Mouse (Mus musculus) layer of hippocampus, postnatal 14 days (tissue): Measurements from ENCODE around the gene Cdca4. TPM values are rescaled to one million over a fixed set of nuclear protein-coding genes. Genes with fewer than 3 reads are reported as not detected.

Experiments used
- total RNA-seq, 2 experiments: library from RNA; stranded (reverse); gene quantifications; 2 replicates each; pipeline ENCODE4 v1.2.3; 2021

Cdca4 gene
- total RNA-seq, 2 experiments from 2014 or later = 8.1 to 9.2 TPM

Other genes starting within 250 kb of the Cdca4 start
- gene Inf2, start 240.6 kb downstream of the Cdca4 start, total RNA-seq = 100 to 1,000 TPM; 116 to 122 TPM
- gene Adssl1, start 209.4 kb downstream of the Cdca4 start, total RNA-seq = 1 to 10 TPM; 5.3 to 5.6 TPM
- gene Siva1, start 184.7 kb downstream of the Cdca4 start, total RNA-seq = 10 to 100 TPM; 21.6 to 23.4 TPM
- 100 to 1,000 TPM; 153 to 158 TPM for gene Akt1, start 154.5 kb downstream of the Cdca4 start, total RNA-seq
- under 1 TPM; 0.43 to 0.55 TPM for gene Zbtb42, start 150.6 kb downstream of the Cdca4 start, total RNA-seq
- 100 to 1,000 TPM; 178 to 193 TPM for gene Cep170b, start 109.0 kb downstream of the Cdca4 start, total RNA-seq
- 10 to 100 TPM; 10.6 to 13.1 TPM for gene Pld4, start 68.8 kb downstream of the Cdca4 start, total RNA-seq
- gene Ahnak2, start 26.8 kb downstream of the Cdca4 start, total RNA-seq = 1 to 10 TPM; 4.9 to 7.8 TPM
- 10 to 100 TPM; 13.2 to 13.7 TPM for gene Clba1, start 20.5 kb downstream of the Cdca4 start, total RNA-seq
- gene Gpr132, start 38.8 kb upstream of the Cdca4 start, total RNA-seq = not detected
- 10 to 100 TPM; 45.2 to 50.8 TPM for gene Jag2, start 100.4 kb upstream of the Cdca4 start, total RNA-seq
- gene Nudt14, start 112.7 kb upstream of the Cdca4 start, total RNA-seq = 10 to 100 TPM in 1 of 2 experiments, 1 to 10 TPM in 1; 7.5 to 11.1 TPM
- gene Btbd6, start 147.1 kb upstream of the Cdca4 start, total RNA-seq = 10 to 100 TPM; 47.1 to 47.2 TPM
- 10 to 100 TPM; 51.2 to 58.9 TPM for gene Brf1, start 171.3 kb upstream of the Cdca4 start, total RNA-seq
- 100 to 1,000 TPM; 121 TPM for gene Pacs2, start 185.1 kb upstream of the Cdca4 start, total RNA-seq
- under 1 TPM in 1 of 2 experiments, not detected in 1; 0.51 TPM for gene Tex22, start 245.1 kb upstream of the Cdca4 start, total RNA-seq